Mouse (Mus musculus) MEL (cell line): Measurements from ENCODE around the gene Sec11a. TPM values are rescaled to one million over a fixed set of nuclear protein-coding genes. Genes with fewer than 3 reads are reported as not detected.
A peak's percentile ranks its signal among the peaks of the same experiment; 100 is the strongest.

Source experiments
- DNase-seq: peaks from one replicate; pipeline ENCODE4 v3.0.0; 2011; ENCODE audit warnings: low read depth, low spot score
- H3K27ac ChIP-seq: 2 replicates; pipeline ENCODE4 v1.5.1; 2012; ENCODE audit warnings: low read depth, mild to moderate bottlenecking, control low read depth, low read length, moderate library complexity; ENCODE audit not compliant: control insufficient read depth
- H3K27me3 ChIP-seq, 2 experiments: fragments of 150-350 bp in 1 of 2; sonication (generic) in 1 of 2; 2 replicates each; pipeline ENCODE4 v1.6.1; 2012; ENCODE audit warnings: low read length in 2 of 2, mild to moderate bottlenecking in 2 of 2, improper control_type of control experiment in 1 of 2, moderate library complexity in 1 of 2; ENCODE audit not compliant: insufficient read depth in 2 of 2, control insufficient read depth in 1 of 2
- H3K36me3 ChIP-seq, 2 experiments: 2 replicates each; pipeline ENCODE4 v1.6.1; 2012 to 2014; ENCODE audit warnings: low read length in 2 of 2, improper control_type of control experiment in 1 of 2, inconsistent platforms in 1 of 2, mild to moderate bottlenecking in 1 of 2; ENCODE audit not compliant: insufficient read depth in 2 of 2, control insufficient read depth in 1 of 2
- H3K4me1 ChIP-seq, 2 experiments: fragments of 150-350 bp in 1 of 2; sonication (generic) in 1 of 2; 2 replicates each; pipeline ENCODE4 v1.6.1; 2012; ENCODE audit warnings: low read length in 2 of 2, improper control_type of control experiment in 1 of 2, mild to moderate bottlenecking in 1 of 2; ENCODE audit not compliant: insufficient read depth in 2 of 2, control insufficient read depth in 1 of 2
- H3K4me3 ChIP-seq, 2 experiments: fragments of 150-350 bp in 1 of 2; sonication (generic) in 1 of 2; 2 replicates each; pipeline ENCODE4 v1.5.1; 2012; ENCODE audit warnings: low read depth in 2 of 2, low read length in 2 of 2, mild to moderate bottlenecking in 2 of 2, moderate library complexity in 2 of 2, control low read depth in 1 of 2, improper control_type of control experiment in 1 of 2; ENCODE audit not compliant: control insufficient read depth in 1 of 2, insufficient read depth in 1 of 2
- H3K79me2 ChIP-seq: 2 replicates; pipeline ENCODE4 v1.6.1; 2012; ENCODE audit warnings: mild to moderate bottlenecking, low read length, moderate library complexity; ENCODE audit not compliant: control insufficient read depth, poor library complexity, insufficient read depth
- H3K9ac ChIP-seq: 2 replicates; pipeline ENCODE4 v1.6.1; 2012; ENCODE audit warnings: low read depth, mild to moderate bottlenecking, control low read depth, low read length, moderate library complexity; ENCODE audit not compliant: control insufficient read depth, poor library complexity, severe bottlenecking
- H3K9me3 ChIP-seq: fragments of 150-350 bp; sonication (generic); replicated peaks from 2 replicates; pipeline ENCODE4 v1.6.1; 2012; ENCODE audit warnings: mild to moderate bottlenecking, low read length, improper control_type of control experiment, moderate library complexity; ENCODE audit not compliant: insufficient read depth
- BHLHE40 ChIP-seq: IDR thresholded peaks from 2 replicates; pipeline ENCODE4 v1.6.1; 2012; ENCODE audit warnings: low read depth, mild to moderate bottlenecking, inconsistent platforms, low read length, improper control_type of control experiment, borderline replicate concordance
- CHD1 ChIP-seq: IDR thresholded peaks from 2 replicates; pipeline ENCODE4 v1.6.1; 2012; ENCODE audit warnings: low read depth, mild to moderate bottlenecking, inconsistent platforms, low read length, improper control_type of control experiment
- CHD2 ChIP-seq: IDR thresholded peaks from 2 replicates; pipeline ENCODE4 v1.6.1; 2011; ENCODE audit warnings: low read length, improper control_type of control experiment
- E2F4 ChIP-seq: IDR thresholded peaks from 2 replicates; pipeline ENCODE4 v1.6.1; 2011; ENCODE audit warnings: low read depth, low read length, improper control_type of control experiment, borderline replicate concordance
- ELF1 ChIP-seq: IDR thresholded peaks from 2 replicates; pipeline ENCODE4 v1.6.1; 2014; ENCODE audit warnings: low read depth, mild to moderate bottlenecking, inconsistent platforms, low read length, improper control_type of control experiment, moderate library complexity
- EP300 ChIP-seq, 2 experiments: IDR thresholded peaks; 2 replicates each; pipeline ENCODE4 v1.6.1; 2011; ENCODE audit warnings: improper control_type of control experiment in 2 of 2, low read length in 2 of 2, low read depth in 1 of 2, mild to moderate bottlenecking in 1 of 2
- GABPA ChIP-seq: IDR thresholded peaks from 2 replicates; pipeline ENCODE4 v1.6.1; 2012; ENCODE audit warnings: low read depth, mild to moderate bottlenecking, inconsistent platforms, low read length, improper control_type of control experiment, moderate library complexity
- GATA1 ChIP-seq: IDR thresholded peaks from 2 replicates; pipeline ENCODE4 v1.6.1; 2011; ENCODE audit warnings: low read depth, low read length, improper control_type of control experiment
- HCFC1 ChIP-seq: IDR thresholded peaks from 2 replicates; pipeline ENCODE4 v1.6.1; 2012; ENCODE audit warnings: low read depth, mild to moderate bottlenecking, inconsistent platforms, low read length, improper control_type of control experiment, moderate library complexity
- JUND ChIP-seq: IDR thresholded peaks from 2 replicates; pipeline ENCODE4 v1.6.1; 2011; ENCODE audit warnings: low read depth, mild to moderate bottlenecking, improper control_type of control experiment, low read length
- MAX ChIP-seq: IDR thresholded peaks from 2 replicates; pipeline ENCODE4 v1.6.1; 2011; ENCODE audit warnings: low read length, improper control_type of control experiment
- MAZ ChIP-seq: IDR thresholded peaks from 2 replicates; pipeline ENCODE4 v1.6.1; 2012; ENCODE audit warnings: low read depth, mild to moderate bottlenecking, inconsistent platforms, low read length, improper control_type of control experiment
- MYB ChIP-seq: IDR thresholded peaks from 2 replicates; pipeline ENCODE4 v1.6.1; 2011; ENCODE audit warnings: mild to moderate bottlenecking, low read depth, low read length, improper control_type of control experiment
- POLR2A ChIP-seq, 2 experiments: IDR thresholded peaks; 2 replicates each; pipeline ENCODE4 v1.6.1; 2011 to 2012; ENCODE audit warnings: low read length in 2 of 2, mild to moderate bottlenecking in 2 of 2, control low read depth in 1 of 2, improper control_type of control experiment in 1 of 2, low read depth in 1 of 2, moderate library complexity in 1 of 2; ENCODE audit not compliant: control insufficient read depth in 1 of 2, insufficient read depth in 1 of 2, poor library complexity in 1 of 2
- POLR2AphosphoS2 ChIP-seq: IDR thresholded peaks from 2 replicates; pipeline ENCODE4 v1.6.1; 2011; ENCODE audit warnings: low read length, improper control_type of control experiment
- RAD21 ChIP-seq: IDR thresholded peaks from 2 replicates; pipeline ENCODE4 v1.6.1; 2011; ENCODE audit warnings: mild to moderate bottlenecking, low read depth, low read length, improper control_type of control experiment
- RCOR1 ChIP-seq: IDR thresholded peaks from 2 replicates; pipeline ENCODE4 v1.6.1; 2012; ENCODE audit warnings: low read depth, mild to moderate bottlenecking, inconsistent platforms, low read length, improper control_type of control experiment
- SMC3 ChIP-seq: IDR thresholded peaks from 2 replicates; pipeline ENCODE4 v1.6.1; 2011; ENCODE audit warnings: low read depth, low read length, improper control_type of control experiment
- TCF12 ChIP-seq: IDR thresholded peaks from 2 replicates; pipeline ENCODE4 v1.6.1; 2014; ENCODE audit warnings: low read depth, mild to moderate bottlenecking, inconsistent platforms, low read length, improper control_type of control experiment, moderate library complexity
- UBTF ChIP-seq: IDR thresholded peaks from 2 replicates; pipeline ENCODE4 v1.6.1; 2012; ENCODE audit warnings: low read depth, mild to moderate bottlenecking, inconsistent platforms, low read length, improper control_type of control experiment, moderate library complexity, borderline replicate concordance; ENCODE audit not compliant: insufficient read depth
- USF1 ChIP-seq: IDR thresholded peaks from 2 replicates; pipeline ENCODE4 v1.6.1; 2014; ENCODE audit warnings: low read depth, mild to moderate bottlenecking, inconsistent platforms, low read length, improper control_type of control experiment, moderate library complexity
- USF2 ChIP-seq, 2 experiments: IDR thresholded peaks; 2 replicates each; pipeline ENCODE4 v1.6.1; 2011 to 2012; ENCODE audit warnings: improper control_type of control experiment in 2 of 2, low read length in 2 of 2, borderline replicate concordance in 1 of 2, inconsistent platforms in 1 of 2, low read depth in 1 of 2, mild to moderate bottlenecking in 1 of 2; ENCODE audit not compliant: insufficient read depth in 1 of 2
- ZC3H11A ChIP-seq: IDR thresholded peaks from 2 replicates; pipeline ENCODE4 v1.6.1; 2012; ENCODE audit warnings: low read depth, mild to moderate bottlenecking, inconsistent platforms, low read length, improper control_type of control experiment
- ZMIZ1 ChIP-seq: IDR thresholded peaks from 2 replicates; pipeline ENCODE4 v1.6.1; 2012; ENCODE audit warnings: low read depth, mild to moderate bottlenecking, inconsistent platforms, low read length, improper control_type of control experiment, moderate library complexity
- ZNF384 ChIP-seq: IDR thresholded peaks from 2 replicates; pipeline ENCODE4 v1.6.1; 2012; ENCODE audit warnings: low read depth, mild to moderate bottlenecking, inconsistent platforms, low read length, improper control_type of control experiment
- polyA plus RNA-seq, 2 experiments: library from polyadenylated mRNA; stranded (reverse) in 1 of 2; unstranded in 1 of 2; fragments of >175 nt in 1 of 2; fragments of >200 nt in 1 of 2; gene quantifications; 2 replicates each; pipeline versions ENCODE4 v1.2.1 to v1.2.4; 2012; ENCODE audit warnings: low replicate concordance in 2 of 2, low read depth in 1 of 2; ENCODE audit not compliant: insufficient read length in 2 of 2, insufficient read depth in 1 of 2, missing spikeins in 1 of 2
- total RNA-seq: library from RNA; depleted of rRNA; stranded (reverse); fragments of 300-350 nt; gene quantifications from 2 replicates; pipeline ENCODE4 v1.2.3, GENCODE M21; 2012

The Sec11a gene
- total and polyA plus RNA-seq, 3 experiments = 114 to 144 TPM; not detected in 1

GRCm38 (mm10) chr7:80923165-80923564, 24.4 kb downstream of the Sec11a start:
- peaks cover 8 to 15% of the 10 kb centered on the region in 2 experiments for H3K4me1 ChIP-seq
- DNase-seq = no peak
- no peak for TF ChIP-seq ZMIZ1
- TF ChIP-seq RCOR1 = no peak
- TF ChIP-seq UBTF = no peak
- no peak for TF ChIP-seq POLR2A (IDR thresholded peaks at IDR 0.05; ENCODE audit: control insufficient read depth in 1 of 2, insufficient read depth in 1 of 2, low read depth in 1 of 2, low read length in 2 of 2, poor library complexity in 1 of 2)
- TF ChIP-seq, all 39 proteins: peak for 0
- Histone ChIP-seq H3K27ac (no peak overlapping the region), H3K9ac (no peak overlapping the region), H3K36me3 (peaks cover 15 to 23% of the 10 kb centered on the region in 2 experiments), H3K79me2 (peaks cover 3% of the 10 kb centered on the region; the same call in 1 of the 2 replicates), H3K27me3 (no peaks in the 10 kb centered on the region), H3K9me3 (no peaks in the 10 kb centered on the region), H3K4me3 (no peak overlapping the region)

- Histone ChIP-seq H3K27me3 (no peaks in the 10 kb centered on the region), H3K36me3 (peaks cover 19 to 23% of the 10 kb centered on the region in 2 experiments), H3K27ac (peak overlapping the region; percentile 76), H3K4me1 (peaks cover 8 to 15% of the 10 kb centered on the region in 2 experiments), H3K79me2 (peaks cover 3% of the 10 kb centered on the region; the same call in 1 of the 2 replicates), H3K9ac (no peak overlapping the region), H3K4me3 (no peak overlapping the region; a peak in 1 of 4 replicates), H3K9me3 (no peaks in the 10 kb centered on the region)
- DNase-seq = peak; percentile 19
- TF ChIP-seq MYB (no peak), MAZ (no peak), TCF12 (no peak)
Observed at GRCm38 (mm10) chr7:80919647-80920008, 28.0 kb downstream of the Sec11a start.

- Histone ChIP-seq H3K36me3 (peaks cover 19 to 21% of the 10 kb centered on the region in 2 experiments), H3K4me1 (peaks cover 8 to 15% of the 10 kb centered on the region in 2 experiments), H3K4me3 (peak overlapping the region; percentile 17 to 30; a peak in 2 of 4 replicates), H3K27ac (peak overlapping the region; percentile 76), H3K9ac (peak overlapping the region; percentile 23), H3K27me3 (no peaks in the 10 kb centered on the region), H3K79me2 (peaks cover 3% of the 10 kb centered on the region; the same call in 1 of the 2 replicates), H3K9me3 (no peaks in the 10 kb centered on the region)
- DNase-seq = peak; percentile 85
- TF ChIP-seq CHD1 (peak; percentile 96; the same call in 1 of the 2 replicates), GATA1 (peak; percentile 81), EP300 (IDR thresholded peaks at IDR 0.05; ENCODE audit: low read depth in 1 of 2, low read length in 2 of 2) (peak; percentile 31 to 34; a peak in 2 of 4 replicates), POLR2A (IDR thresholded peaks at IDR 0.05; ENCODE audit: control insufficient read depth in 1 of 2, insufficient read depth in 1 of 2, low read depth in 1 of 2, low read length in 2 of 2, poor library complexity in 1 of 2) (no peak), ZC3H11A (no peak), MYB (no peak), USF1 (no peak), GABPA (no peak), POLR2AphosphoS2 (no peak), RAD21 (no peak), E2F4 (no peak), BHLHE40 (no peak), JUND (no peak), MAX (no peak; the same call in none of the 2 replicates), ZNF384 (no peak), USF2 (IDR thresholded peaks at IDR 0.05; ENCODE audit: borderline replicate concordance in 1 of 2, insufficient read depth in 1 of 2, low read depth in 1 of 2, low read length in 2 of 2) (no peak), SMC3 (no peak), UBTF (no peak), HCFC1 (peak; percentile 61), CHD2 (no peak), ELF1 (peak; percentile 69)
Observed at GRCm38 (mm10) chr7:80918982-80919646, 28.5 kb downstream of the Sec11a start.
